Mouse (Mus musculus): ENCODE measurements around the gene Egf. TPM values are rescaled to one million over a fixed set of nuclear protein-coding genes. Genes with fewer than 3 reads are reported as not detected.

The Egf gene
- polyA plus RNA-seq, 1 experiment from 2014 or later = 2.2 TPM

- no peak overlapping the region for H3K4me3 ChIP-seq
- H3K4me2 ChIP-seq (replicated peaks) = no peak overlapping the region
- H3K9me3 ChIP-seq (replicated peaks) = no peaks in the 10 kb centered on the region
- H3K27me3 ChIP-seq = no peaks in the 10 kb centered on the region
- no peak for ATAC-seq (ENCODE audit: low FRiP score)
- WGBS = 87% methylated on average over 10 of the region's 10 CpGs
- no peak overlapping the region for H3K27ac ChIP-seq
- no peaks in the 10 kb centered on the region for H3K36me3 ChIP-seq
- H3K4me1 ChIP-seq = peaks cover 7% of the 10 kb centered on the region
- H3K9ac ChIP-seq = no peak overlapping the region
These were observed 107.8 kb downstream of the Egf start for GRCm38 (mm10) chr3:129647312-129647711.

DNA sequence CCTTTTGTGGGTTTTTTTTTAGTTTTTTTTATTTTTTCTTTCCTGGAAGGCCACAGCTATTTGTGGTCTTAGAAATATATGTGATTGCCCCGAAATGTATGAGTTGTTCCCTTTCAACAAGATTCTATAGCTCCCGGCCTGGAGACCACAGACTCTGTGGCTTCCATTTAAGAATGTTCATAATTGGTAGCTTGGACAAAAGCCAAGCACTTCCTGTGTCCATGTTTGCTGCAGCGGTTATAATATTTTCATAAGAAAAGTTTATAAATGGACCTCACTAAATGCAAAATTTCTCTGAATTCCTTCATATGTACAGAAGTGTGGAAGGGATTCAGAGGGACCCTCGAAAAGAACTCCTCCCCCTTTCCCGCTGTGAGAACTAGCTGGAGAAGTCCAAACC lies 108.3 kb downstream of the Egf start:
- no peaks in the 10 kb centered on the region for H3K27me3 ChIP-seq
- WGBS = 75% methylated on average over 5 of the region's 5 CpGs

GRCm38 (mm10) chr3:129645409-129645808 lies 109.7 kb downstream of the Egf start:
- Histone ChIP-seq H3K9ac (no peak overlapping the region), H3K36me3 (no peaks in the 10 kb centered on the region), H3K9me3 (replicated peaks) (no peaks in the 10 kb centered on the region), H3K4me3 (no peak overlapping the region), H3K4me1 (peaks cover 13% of the 10 kb centered on the region), H3K27me3 (no peaks in the 10 kb centered on the region), H3K4me2 (replicated peaks) (no peak overlapping the region), H3K27ac (no peak overlapping the region)
- no peak for ATAC-seq (ENCODE audit: low FRiP score)
- WGBS = 67% methylated on average over 3 of the region's 3 CpGs

More for the DNA sequence above, 108.3 kb downstream of the Egf start:
- H3K4me3 ChIP-seq = no peak overlapping the region
- H3K4me1 ChIP-seq = peaks cover 7% of the 10 kb centered on the region
- H3K36me3 ChIP-seq = no peaks in the 10 kb centered on the region
- H3K4me2 ChIP-seq (replicated peaks) = no peak overlapping the region
- H3K9ac ChIP-seq = no peak overlapping the region
- no peak overlapping the region for H3K27ac ChIP-seq
- ATAC-seq (ENCODE audit: low FRiP score) = no peak
- H3K9me3 ChIP-seq (replicated peaks) = no peaks in the 10 kb centered on the region

- no peak for ATAC-seq (ENCODE audit: low FRiP score)
- no peak overlapping the region for H3K9ac ChIP-seq
- H3K27ac ChIP-seq = no peak overlapping the region
- H3K4me1 ChIP-seq = peaks cover 18% of the 10 kb centered on the region
- no peak overlapping the region for H3K4me2 ChIP-seq (replicated peaks)
- no peaks in the 10 kb centered on the region for H3K9me3 ChIP-seq (replicated peaks)
- WGBS = 82% methylated on average over 7 of the region's 7 CpGs
- H3K27me3 ChIP-seq = no peaks in the 10 kb centered on the region
- no peak overlapping the region for H3K4me3 ChIP-seq
- 0 out of 2 replicates have a peak, but pooled peaks cover 2% of the 10 kb centered on the region for H3K36me3 ChIP-seq
These were observed 113.5 kb downstream of the Egf start for GRCm38 (mm10) chr3:129641621-129642020.

GRCm38 (mm10) chr3:129640211-129641000 lies 114.7 kb downstream of the Egf start:
- no peaks in the 10 kb centered on the region for H3K9me3 ChIP-seq (replicated peaks)
- H3K4me3 ChIP-seq = no peak overlapping the region
- no peak overlapping the region for H3K4me2 ChIP-seq (replicated peaks)
- no peak overlapping the region for H3K9ac ChIP-seq
- peak overlapping the region; percentile 55 for H3K27ac ChIP-seq
- peak; percentile 88 for ATAC-seq (ENCODE audit: low FRiP score)
- 52% methylated on average over 10 of the region's 10 CpGs for whole genome bisulfite sequencing
- H3K4me1 ChIP-seq = peaks cover 16% of the 10 kb centered on the region
- 0 out of 2 replicates have a peak, but pooled peaks cover 2% of the 10 kb centered on the region for H3K36me3 ChIP-seq
- no peaks in the 10 kb centered on the region for H3K27me3 ChIP-seq

- H3K4me1 ChIP-seq = peaks cover 14% of the 10 kb centered on the region
- H3K9ac ChIP-seq = no peak overlapping the region
- 69% methylated on average over 5 of the region's 5 CpGs for WGBS
- no peak overlapping the region for H3K4me3 ChIP-seq
- ATAC-seq (ENCODE audit: low FRiP score) = no peak
- H3K9me3 ChIP-seq (replicated peaks) = no peaks in the 10 kb centered on the region
- peak overlapping the region; percentile 52 for H3K27ac ChIP-seq
- no peak overlapping the region for H3K4me2 ChIP-seq (replicated peaks)
- no peaks in the 10 kb centered on the region for H3K27me3 ChIP-seq
- H3K36me3 ChIP-seq = 0 out of 2 replicates have a peak, but pooled peaks cover 2% of the 10 kb centered on the region
These were observed 115.4 kb downstream of the Egf start for GRCm38 (mm10) chr3:129639701-129640100.

DNA sequence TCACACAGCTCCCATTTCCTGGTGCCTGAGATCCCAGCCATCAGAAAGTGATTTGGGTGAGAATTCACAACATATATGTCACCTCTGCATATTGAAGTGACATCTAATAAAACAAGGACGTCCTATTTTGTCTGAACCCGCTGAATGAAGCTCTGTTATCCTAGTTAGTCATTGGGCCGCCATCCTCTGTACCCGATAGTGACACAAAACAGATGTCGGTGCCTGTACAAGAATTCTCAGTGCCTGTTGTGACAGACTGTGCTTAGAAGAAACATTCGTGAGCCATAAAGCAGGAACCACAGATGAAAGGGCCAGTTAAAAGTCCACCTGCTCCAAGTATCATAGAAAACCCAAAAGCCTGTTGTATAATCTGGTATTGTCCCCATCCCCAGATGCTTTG lies 117.7 kb downstream of the Egf start:
- Histone ChIP-seq H3K36me3 (0 out of 2 replicates have a peak, but pooled peaks cover 13% of the 10 kb centered on the region), H3K9me3 (replicated peaks) (no peaks in the 10 kb centered on the region), H3K9ac (no peak overlapping the region), H3K27ac (no peak overlapping the region), H3K4me2 (replicated peaks) (no peak overlapping the region), H3K4me3 (no peak overlapping the region), H3K27me3 (no peaks in the 10 kb centered on the region), H3K4me1 (peaks cover 14% of the 10 kb centered on the region)
- 91% methylated on average over 6 of the region's 6 CpGs for WGBS
- ATAC-seq (ENCODE audit: low FRiP score) = no peak

DNA sequence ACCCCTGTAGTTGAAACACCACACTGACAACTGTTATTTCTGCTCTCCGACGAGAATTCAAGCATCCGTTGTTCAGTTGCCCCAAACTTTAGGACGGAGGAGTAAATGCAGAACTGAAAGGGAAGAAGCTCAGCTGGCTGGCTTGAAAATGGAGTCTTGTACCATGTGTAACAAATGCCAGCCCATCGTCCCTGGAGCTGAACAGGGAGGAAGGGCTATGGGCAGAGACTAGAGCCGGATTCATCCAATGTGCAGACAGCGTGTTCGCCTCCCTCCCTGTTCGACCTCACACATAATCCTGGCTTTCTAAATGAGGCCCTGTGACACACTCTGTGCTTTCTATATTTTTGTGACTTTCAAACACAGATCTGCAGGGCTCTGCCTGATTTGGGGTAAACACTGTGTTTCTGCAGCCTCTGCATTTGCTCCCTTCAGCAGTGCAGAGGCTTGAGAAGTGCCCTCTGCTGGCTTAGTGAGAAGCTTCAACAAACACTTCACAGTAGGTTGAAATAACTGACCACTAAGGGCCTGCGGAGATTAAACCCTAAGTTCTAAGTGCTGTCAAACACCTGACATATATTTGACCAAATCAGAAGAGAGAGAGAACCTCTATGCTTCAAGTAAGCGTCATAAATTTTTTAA lies 120.7 kb downstream of the Egf start:
- no peak for ATAC-seq (ENCODE audit: low FRiP score)
- no peak overlapping the region for H3K27ac ChIP-seq
- 87% methylated on average over 11 of the region's 11 CpGs for WGBS

DNA sequence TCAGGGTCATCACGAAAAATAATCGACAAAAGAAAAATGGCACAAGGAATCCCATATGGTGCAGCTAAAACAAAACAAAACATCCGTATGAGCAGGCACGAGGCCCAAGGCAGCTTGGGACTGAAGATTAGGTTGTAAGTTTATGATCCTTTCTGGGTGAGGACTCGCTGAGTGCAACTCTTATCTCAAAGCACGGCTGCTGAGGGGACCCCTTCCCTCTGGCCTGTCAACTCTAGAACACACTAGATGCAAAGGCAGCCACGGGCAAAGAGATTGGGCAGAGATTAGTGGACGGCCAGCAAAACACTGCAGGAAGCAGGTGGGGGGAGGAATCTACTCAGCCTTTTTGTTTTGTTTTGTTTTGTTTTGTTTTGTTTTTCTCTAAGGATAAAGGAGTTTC lies 121.6 kb downstream of the Egf start:
- H3K4me1 ChIP-seq = no peaks in the 10 kb centered on the region
- H3K27me3 ChIP-seq = no peaks in the 10 kb centered on the region
- no peak overlapping the region for H3K4me3 ChIP-seq
- no peak overlapping the region for H3K27ac ChIP-seq
- H3K4me2 ChIP-seq (replicated peaks) = no peak overlapping the region
- WGBS = 84% methylated on average over 8 of the region's 8 CpGs
- peaks cover 28% of the 10 kb centered on the region for H3K36me3 ChIP-seq
- H3K9ac ChIP-seq = no peak overlapping the region
- no peaks in the 10 kb centered on the region for H3K9me3 ChIP-seq (replicated peaks)
- no peak for ATAC-seq (ENCODE audit: low FRiP score)

More for the DNA sequence above, 120.7 kb downstream of the Egf start:
- H3K27me3 ChIP-seq = no peaks in the 10 kb centered on the region
- H3K4me2 ChIP-seq (replicated peaks) = no peak overlapping the region
- H3K9ac ChIP-seq = no peak overlapping the region
- no peaks in the 10 kb centered on the region for H3K9me3 ChIP-seq (replicated peaks)
- H3K4me1 ChIP-seq = no peaks in the 10 kb centered on the region
- no peak overlapping the region for H3K4me3 ChIP-seq
- peaks cover 24% of the 10 kb centered on the region for H3K36me3 ChIP-seq

- 97% methylated on average over 5 of the region's 5 CpGs for WGBS
- Histone ChIP-seq H3K9ac (no peak overlapping the region), H3K4me3 (no peak overlapping the region), H3K27me3 (no peaks in the 10 kb centered on the region), H3K9me3 (replicated peaks) (no peaks in the 10 kb centered on the region), H3K4me1 (no peaks in the 10 kb centered on the region), H3K27ac (no peak overlapping the region), H3K4me2 (replicated peaks) (no peak overlapping the region), H3K36me3 (peaks cover 34% of the 10 kb centered on the region)
- ATAC-seq (ENCODE audit: low FRiP score) = no peak
These were observed 123.3 kb downstream of the Egf start for GRCm38 (mm10) chr3:129631857-129632256.

DNA sequence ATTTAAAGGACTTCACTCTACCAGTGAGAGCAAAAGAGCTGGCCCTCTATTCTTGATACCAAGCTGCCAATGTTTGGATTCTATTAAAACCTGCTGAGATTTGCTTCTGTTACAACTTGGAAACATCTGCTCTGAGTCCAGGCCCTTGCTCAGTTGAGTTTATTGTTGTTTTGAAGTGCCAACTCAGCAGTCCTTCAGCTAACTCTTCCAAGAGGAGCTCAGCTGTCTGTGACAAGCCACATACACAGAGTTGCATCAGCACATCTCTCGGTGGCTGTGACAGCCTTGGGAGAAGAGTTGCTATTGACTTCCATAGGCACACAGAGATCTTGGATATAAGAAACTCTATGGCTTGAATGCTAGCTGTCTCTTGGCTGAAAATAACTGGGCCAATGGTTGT lies 124.1 kb downstream of the Egf start:
- no peaks in the 10 kb centered on the region for H3K27me3 ChIP-seq
- 65% methylated on average over 1 of the region's 1 CpGs for WGBS
- no peaks in the 10 kb centered on the region for H3K9me3 ChIP-seq (replicated peaks)
- H3K36me3 ChIP-seq = peaks cover 34% of the 10 kb centered on the region
- H3K27ac ChIP-seq = no peak overlapping the region
- ATAC-seq (ENCODE audit: low FRiP score) = no peak
- no peak overlapping the region for H3K4me2 ChIP-seq (replicated peaks)
- H3K4me1 ChIP-seq = no peaks in the 10 kb centered on the region
- no peak overlapping the region for H3K9ac ChIP-seq
- H3K4me3 ChIP-seq = no peak overlapping the region

All from hindbrain, embryonic 12.5 days (tissue).